Mouse (Mus musculus) telencephalon, adult 2 months (tissue): Measurements from ENCODE around the gene Psmb1.
"Not testable (repeated sequence)": the region's sequence is repeated elsewhere in the genome, so short reads cannot be mapped to it uniquely, and the experiment has no call there.

Source experiments
- DNase-seq: peaks from one replicate; pipeline ENCODE4 v3.0.0-alpha.2; 2011; ENCODE audit warnings: low read depth, low spot score

Psmb1 gene

GRCm38 (mm10) chr17:15461921-15462495 is 37.5 kb downstream of the Psmb1 start:
- DNase-seq = no peak

GRCm38 (mm10) chr17:15459761-15460160 is 39.8 kb downstream of the Psmb1 start:
- no peak for DNase-seq

- DNase-seq = no peak
These were observed 43.0 kb downstream of the Psmb1 start for GRCm38 (mm10) chr17:15456595-15456994.

GRCm38 (mm10) chr17:15455203-15455602 is 44.3 kb downstream of the Psmb1 start:
- DNase-seq = no peak

GRCm38 (mm10) chr17:15449606-15450005 is 49.9 kb downstream of the Psmb1 start:
- DNase-seq = no peak

GRCm38 (mm10) chr17:15449144-15449543 is 50.4 kb downstream of the Psmb1 start:
- DNase-seq = not testable (repeated sequence)

GRCm38 (mm10) chr17:15447831-15448230 is 51.7 kb downstream of the Psmb1 start:
- DNase-seq = no peak

- no peak for DNase-seq
These were observed 54.1 kb downstream of the Psmb1 start for GRCm38 (mm10) chr17:15445421-15445820.

- no peak for DNase-seq
These were observed 59.0 kb downstream of the Psmb1 start for GRCm38 (mm10) chr17:15440463-15441121.

- DNase-seq = no peak
These were observed 59.5 kb downstream of the Psmb1 start for GRCm38 (mm10) chr17:15440067-15440462.

- DNase-seq = no peak
These were observed 64.8 kb downstream of the Psmb1 start for GRCm38 (mm10) chr17:15434748-15435147.

- no peak for DNase-seq
These were observed 67.5 kb downstream of the Psmb1 start for GRCm38 (mm10) chr17:15432036-15432435.

GRCm38 (mm10) chr17:15431551-15431950 is 68.0 kb downstream of the Psmb1 start:
- no peak for DNase-seq

GRCm38 (mm10) chr17:15431021-15431514 is 68.5 kb downstream of the Psmb1 start:
- DNase-seq = no peak

- DNase-seq = no peak
These were observed 69.6 kb downstream of the Psmb1 start for GRCm38 (mm10) chr17:15429937-15430336.

- no peak for DNase-seq
These were observed 70.1 kb downstream of the Psmb1 start for GRCm38 (mm10) chr17:15429451-15429850.

GRCm38 (mm10) chr17:15425931-15426330 is 73.6 kb downstream of the Psmb1 start:
- no peak for DNase-seq
